Mouse (Mus musculus) forebrain, embryonic 11.5 days (tissue): ENCODE measurements around the gene Msi2. TPM values are rescaled to one million over a fixed set of nuclear protein-coding genes. Genes with fewer than 3 reads are reported as not detected.

ENCODE experiments used
- ATAC-seq: fragments of 200-750 bp; cut with Nextera tagmentation; replicated peaks from 2 replicates; pipeline ENCODE4 v1.8.0; 2017; ENCODE audit warnings: moderate TSS enrichment; ENCODE audit not compliant: low FRiP score
- DNase-seq: peaks from one replicate; pipeline ENCODE4 v3.0.0-alpha.2; 2017; ENCODE audit warnings: low spot score
- H3K27ac ChIP-seq: fragments of 300-500 bp; sonication (generic); 2 replicates; pipeline ENCODE4 v1.5.1; 2014; ENCODE audit warnings: low read depth, low read length
- H3K27me3 ChIP-seq: fragments of 300-500 bp; sonication (generic); 2 replicates; pipeline ENCODE4 v1.6.1; 2014; ENCODE audit warnings: mild to moderate bottlenecking, low read length, mixed read lengths; ENCODE audit not compliant: control insufficient read depth, insufficient read depth
- H3K36me3 ChIP-seq: fragments of 300-500 bp; sonication (generic); 2 replicates; pipeline ENCODE4 v1.6.1; 2014; ENCODE audit warnings: mild to moderate bottlenecking, low read length, moderate library complexity, mixed read lengths; ENCODE audit not compliant: control insufficient read depth, insufficient read depth
- H3K4me1 ChIP-seq: fragments of 300-500 bp; sonication (generic); replicated peaks from 2 replicates; pipeline ENCODE4 v1.6.1; 2014; ENCODE audit warnings: low read length, mixed read lengths; ENCODE audit not compliant: control insufficient read depth, insufficient read depth
- H3K4me2 ChIP-seq: fragments of 300-500 bp; sonication (generic); 2 replicates; pipeline ENCODE4 v1.6.1; 2014; ENCODE audit warnings: low read depth, mild to moderate bottlenecking, low read length, moderate library complexity, mixed read lengths; ENCODE audit not compliant: severe bottlenecking
- H3K4me3 ChIP-seq: fragments of 300-500 bp; sonication (generic); 2 replicates; pipeline ENCODE4 v1.5.1; 2014; ENCODE audit warnings: low read depth, low read length
- H3K9ac ChIP-seq: fragments of 300-500 bp; sonication (generic); 2 replicates; pipeline ENCODE4 v1.6.1; 2014; ENCODE audit warnings: low read length
- H3K9me3 ChIP-seq: fragments of 300-500 bp; sonication (generic); 2 replicates; pipeline ENCODE4 v1.6.1; 2016; ENCODE audit warnings: low read length, mixed read lengths; ENCODE audit not compliant: control insufficient read depth
- WGBS: fragments of 180-500 bp; shearing (Covaris S2); extraction: QIAGEN DNeasy Blood & Tissue Kit; methylation state at CpG from one replicate; pipeline ENCODE4 v1.1.7; 2014; 5-methylcytosine and 5-hydroxymethylcytosine counted together
- polyA plus RNA-seq: library from polyadenylated mRNA; unstranded; fragments of >200 nt; fragmentation: Nextera tagmentation; extraction: Ambion mirVana; gene quantifications from 2 replicates; pipeline ENCODE4 v1.2.1, GENCODE M21; 2014

Gene Msi2
- polyA plus RNA-seq, 1 experiment from 2014 or later = 26.2 TPM

GRCm38 (mm10) chr11:88412423-88413094 is 305.8 kb downstream of the Msi2 start:
- ATAC-seq (peak; percentile 73; the same call in 1 of the 2 replicates), DNase-seq (peak; percentile 89)
- H3K36me3 ChIP-seq = no peaks in the 10 kb centered on the region
- H3K4me1 ChIP-seq = peaks cover 7% of the 10 kb centered on the region; the same call in 1 of the 2 replicates
- H3K27me3 ChIP-seq = no peaks in the 10 kb centered on the region
- no peaks in the 10 kb centered on the region for H3K9me3 ChIP-seq
- no peak overlapping the region for H3K4me3 ChIP-seq
- no peak overlapping the region for H3K27ac ChIP-seq
- WGBS = 34% methylated on average over 4 of the region's 5 CpGs
- H3K9ac ChIP-seq = no peak overlapping the region
- no peak overlapping the region for H3K4me2 ChIP-seq

- H3K9me3 ChIP-seq = no peaks in the 10 kb centered on the region
- no peaks in the 10 kb centered on the region for H3K36me3 ChIP-seq
- no peak overlapping the region for H3K27ac ChIP-seq
- DNase-seq (no peak), ATAC-seq (no peak)
- H3K4me2 ChIP-seq = no peak overlapping the region
- H3K4me3 ChIP-seq = no peak overlapping the region
- no peak overlapping the region for H3K9ac ChIP-seq
- WGBS = 91% methylated on average over 8 of the region's 8 CpGs
- H3K4me1 ChIP-seq = peaks cover 25% of the 10 kb centered on the region
- no peaks in the 10 kb centered on the region for H3K27me3 ChIP-seq
Measured at GRCm38 (mm10) chr11:88408305-88408704, 310.0 kb downstream of the Msi2 start.

GRCm38 (mm10) chr11:88406408-88406915 is 311.9 kb downstream of the Msi2 start:
- Histone ChIP-seq H3K4me1 (peaks cover 34% of the 10 kb centered on the region), H3K27me3 (no peaks in the 10 kb centered on the region), H3K4me2 (0 out of 2 replicates have a peak overlapping the region, but pooled peaks have one; percentile 8), H3K36me3 (no peaks in the 10 kb centered on the region), H3K4me3 (no peak overlapping the region), H3K9me3 (no peaks in the 10 kb centered on the region), H3K9ac (no peak overlapping the region; the same call in 1 of the 2 replicates), H3K27ac (peak overlapping the region; percentile 21; the same call in 1 of the 2 replicates)
- DNase-seq (no peak), ATAC-seq (peak; percentile 42)
- WGBS = 63% methylated on average over 3 of the region's 3 CpGs

GRCm38 (mm10) chr11:88404816-88405613 is 313.3 kb downstream of the Msi2 start:
- Histone ChIP-seq H3K4me1 (peaks cover 34% of the 10 kb centered on the region), H3K27ac (peak overlapping the region; percentile 61), H3K27me3 (no peaks in the 10 kb centered on the region), H3K4me3 (no peak overlapping the region), H3K9ac (peak overlapping the region; percentile 24; the same call in 1 of the 2 replicates), H3K9me3 (no peaks in the 10 kb centered on the region), H3K36me3 (no peaks in the 10 kb centered on the region), H3K4me2 (peak overlapping the region; percentile 15; the same call in 1 of the 2 replicates)
- peak; percentile 66 for DNase-seq
- 32% methylated on average over 17 of the region's 17 CpGs for WGBS
- ATAC-seq = peak; percentile 55

GRCm38 (mm10) chr11:88404247-88404677 is 314.1 kb downstream of the Msi2 start:
- no peak overlapping the region for H3K4me3 ChIP-seq
- 83% methylated on average over 5 of the region's 5 CpGs for WGBS
- ATAC-seq (no peak), DNase-seq (no peak)
- H3K27ac ChIP-seq = peak overlapping the region; percentile 61
- H3K27me3 ChIP-seq = no peaks in the 10 kb centered on the region
- H3K4me1 ChIP-seq = peaks cover 34% of the 10 kb centered on the region
- 0 out of 2 replicates have a peak overlapping the region, but pooled peaks have one; percentile 24 for H3K9ac ChIP-seq
- H3K4me2 ChIP-seq = peak overlapping the region; percentile 15; the same call in 1 of the 2 replicates
- H3K36me3 ChIP-seq = no peaks in the 10 kb centered on the region
- H3K9me3 ChIP-seq = no peaks in the 10 kb centered on the region

- Histone ChIP-seq H3K27ac (peak overlapping the region; percentile 55; the same call in 1 of the 2 replicates), H3K4me3 (no peak overlapping the region), H3K4me1 (peaks cover 32% of the 10 kb centered on the region), H3K4me2 (no peak overlapping the region), H3K9ac (no peak overlapping the region), H3K36me3 (no peaks in the 10 kb centered on the region), H3K9me3 (no peaks in the 10 kb centered on the region), H3K27me3 (no peaks in the 10 kb centered on the region)
- 47% methylated on average over 7 of the region's 7 CpGs for WGBS
- ATAC-seq = no peak
- no peak for DNase-seq
Measured at GRCm38 (mm10) chr11:88402290-88402689, 316.0 kb downstream of the Msi2 start.

- no peaks in the 10 kb centered on the region for H3K27me3 ChIP-seq
- no peak for DNase-seq
- H3K4me2 ChIP-seq = no peak overlapping the region
- no peak for ATAC-seq
- no peak overlapping the region for H3K9ac ChIP-seq
- WGBS = 89% methylated on average over 6 of the region's 6 CpGs
- no peaks in the 10 kb centered on the region for H3K9me3 ChIP-seq
- H3K36me3 ChIP-seq = no peaks in the 10 kb centered on the region
- H3K4me1 ChIP-seq = peaks cover 23% of the 10 kb centered on the region
- no peak overlapping the region for H3K4me3 ChIP-seq
- H3K27ac ChIP-seq = no peak overlapping the region
Measured at GRCm38 (mm10) chr11:88401333-88401732, 317.0 kb downstream of the Msi2 start.

GRCm38 (mm10) chr11:88400926-88401325 is 317.4 kb downstream of the Msi2 start:
- Histone ChIP-seq H3K9me3 (no peaks in the 10 kb centered on the region), H3K4me1 (peaks cover 20% of the 10 kb centered on the region), H3K27me3 (no peaks in the 10 kb centered on the region), H3K9ac (no peak overlapping the region), H3K4me3 (no peak overlapping the region), H3K36me3 (no peaks in the 10 kb centered on the region), H3K27ac (no peak overlapping the region), H3K4me2 (no peak overlapping the region)
- no peak for ATAC-seq
- 90% methylated on average over 10 of the region's 10 CpGs for WGBS
- no peak for DNase-seq
